In genomic region chr4:144408290-144408689, GRCm38 (mm10) we compare ENCODE assay signal across 23 mouse cellular contexts. TPM values are rescaled to one million over a fixed set of nuclear protein-coding genes. Genes with fewer than 3 reads are reported as not detected.
"Had no signal": no experiment of that assay in that cellular context is flagged by ENCODE, and none has a peak within 500 bp of the region (broad histone marks: within the 10 kb centered on the region; RNA-seq: fewer than 3 reads in every experiment).

TSS of gene Pramef12 (minus strand) at chr4:144408464.

- DNase-seq: lung, adult 18-20 months; lung, embryonic 14.5 days; lung, postnatal 10 days; lung, postnatal 4 days; retina, postnatal 1 day; right cerebral cortex, adult 18-20 months; right cerebral cortex, postnatal 25 days; right cerebral cortex, postnatal 4 days; spleen, adult 18-20 months; thymus, adult 18-20 months; thymus, postnatal 14 days; thymus, postnatal 36 days had no signal

- ATAC-seq: midbrain, embryonic 13.5 days; midbrain, embryonic 15.5 days had no signal

RNA-seq across cellular contexts. Expression of gene Pramef12, which starts in this region (rescaled TPM):
- total RNA-seq: monocyte, adult 5-6 weeks; neutrophil, adult 5-6 weeks had no signal
- polyA plus RNA-seq: liver, embryonic 16.5 days; lung, embryonic 14.5 days; midbrain, embryonic 11.5 days; midbrain, embryonic 15.5 days; midbrain, postnatal 0 days; neural tube, embryonic 12.5 days; neural tube, embryonic 14.5 days; small intestine, adult 2 months; stomach, embryonic 16.5 days had no signal
